Mouse (Mus musculus) small intestine, adult 2 months (tissue): ENCODE results near the gene Mamdc2. TPM values are rescaled to one million over a fixed set of nuclear protein-coding genes. Genes with fewer than 3 reads are reported as not detected.

Experiments used
- H3K27ac ChIP-seq: fragments of 200-500 bp; 2 replicates; pipeline ENCODE4 v1.5.1; 2012; ENCODE audit warnings: low read depth, low read length, control low read depth, inconsistent platforms; ENCODE audit not compliant: insufficient read depth
- H3K27me3 ChIP-seq: fragments of 200-500 bp; 2 replicates; pipeline ENCODE4 v1.6.1; 2012; ENCODE audit warnings: mild to moderate bottlenecking, moderate library complexity, low read length, inconsistent platforms; ENCODE audit not compliant: control insufficient read depth, insufficient read depth
- H3K36me3 ChIP-seq: fragments of 200-500 bp; 2 replicates; pipeline ENCODE4 v1.6.1; 2012; ENCODE audit warnings: mild to moderate bottlenecking, low read length, control low read depth, inconsistent platforms; ENCODE audit not compliant: control insufficient read depth, insufficient read depth
- H3K4me1 ChIP-seq: fragments of 200-500 bp; 2 replicates; pipeline ENCODE4 v1.6.1; 2012; ENCODE audit warnings: low read length, inconsistent platforms, mixed read lengths; ENCODE audit not compliant: control insufficient read depth, insufficient read depth, insufficient read length
- H3K4me3 ChIP-seq: fragments of 200-500 bp; 2 replicates; pipeline ENCODE4 v1.5.1; 2012; ENCODE audit warnings: low read depth, mild to moderate bottlenecking, control low read depth, inconsistent platforms, low read length, moderate library complexity
- CTCF ChIP-seq: fragments of 200-500 bp; IDR thresholded peaks from 2 replicates; pipeline ENCODE4 v1.5.1; 2012; ENCODE audit warnings: low read depth, mild to moderate bottlenecking, control low read depth, inconsistent platforms, low read length, moderate library complexity, mixed read lengths; ENCODE audit not compliant: insufficient replicate concordance, insufficient read length; ENCODE audit errors: extremely low read depth
- POLR2A ChIP-seq: fragments of 200-500 bp; IDR thresholded peaks from 2 replicates; pipeline ENCODE4 v1.6.1; 2012; ENCODE audit warnings: low read depth, mild to moderate bottlenecking, control low read depth, inconsistent platforms, low read length, moderate library complexity
- WGBS: fragments of 180-500 bp; shearing (Covaris S2); methylation state at CpG from one replicate; pipeline ENCODE4 v1.1.7; 2018; 5-methylcytosine and 5-hydroxymethylcytosine counted together
- polyA plus RNA-seq: library from polyadenylated mRNA; depleted of rRNA; stranded (reverse); fragments of >200 nt; gene quantifications from 2 replicates; pipeline ENCODE4 v1.2.3, GENCODE M21; 2012

Mamdc2 gene
- polyA plus RNA-seq, 1 experiment, result 1.8 TPM

GRCm38 (mm10) chr19:23467011-23467410, 18.8 kb upstream of the Mamdc2 start:
- no peak overlapping the region for H3K4me3 ChIP-seq
- no peak overlapping the region for H3K27ac ChIP-seq
- no peaks in the 10 kb centered on the region for H3K4me1 ChIP-seq
- TF ChIP-seq CTCF, result no peak
- TF ChIP-seq POLR2A, result no peak
- H3K36me3 ChIP-seq, result no peaks in the 10 kb centered on the region
- no peaks in the 10 kb centered on the region for H3K27me3 ChIP-seq
- WGBS, result 60% methylated on average over 2 of the region's 2 CpGs

GRCm38 (mm10) chr19:23457492-23457891, 9.2 kb upstream of the Mamdc2 start:
- WGBS, result 33% methylated on average over 4 of the region's 4 CpGs
- Histone ChIP-seq H3K36me3 (no peaks in the 10 kb centered on the region), H3K27ac (no peak overlapping the region), H3K4me3 (no peak overlapping the region), H3K27me3 (no peaks in the 10 kb centered on the region), H3K4me1 (no peaks in the 10 kb centered on the region)
- TF ChIP-seq POLR2A (no peak), CTCF (no peak)

GRCm38 (mm10) chr19:23451361-23451760, 3.1 kb upstream of the Mamdc2 start:
- H3K36me3 ChIP-seq, result no peaks in the 10 kb centered on the region

GRCm38 (mm10) chr19:23447221-23447987, 838 bp downstream of the Mamdc2 start:
- H3K4me1 ChIP-seq, result no peaks in the 10 kb centered on the region
- 0 out of 2 replicates have a peak overlapping the region, but pooled peaks have one; percentile 41 for H3K27ac ChIP-seq
- 1% methylated on average over 23 of the region's 23 CpGs for WGBS

More at GRCm38 (mm10) chr19:23451361-23451760, 3.1 kb upstream of the Mamdc2 start:
- no peak overlapping the region for H3K27ac ChIP-seq
- no peak for TF ChIP-seq CTCF
- TF ChIP-seq POLR2A, result no peak
- no peaks in the 10 kb centered on the region for H3K27me3 ChIP-seq
- H3K4me1 ChIP-seq, result no peaks in the 10 kb centered on the region
- H3K4me3 ChIP-seq, result no peak overlapping the region
- 51% methylated on average over 4 of the region's 4 CpGs for WGBS

GRCm38 (mm10) chr19:23444910-23445845, 3.1 kb downstream of the Mamdc2 start:
- Histone ChIP-seq H3K4me3 (no peak overlapping the region), H3K36me3 (no peaks in the 10 kb centered on the region), H3K27ac (no peak overlapping the region), H3K4me1 (no peaks in the 10 kb centered on the region), H3K27me3 (no peaks in the 10 kb centered on the region)
- 53% methylated on average over 7 of the region's 7 CpGs for WGBS
- TF ChIP-seq POLR2A, result no peak
- no peak for TF ChIP-seq CTCF

More at GRCm38 (mm10) chr19:23447221-23447987, 838 bp downstream of the Mamdc2 start:
- H3K36me3 ChIP-seq, result no peaks in the 10 kb centered on the region
- peak overlapping the region; percentile 62 for H3K4me3 ChIP-seq
- peak; percentile 17; the same call in 1 of the 2 replicates for TF ChIP-seq CTCF
- no peak for TF ChIP-seq POLR2A
- H3K27me3 ChIP-seq, result no peaks in the 10 kb centered on the region

GRCm38 (mm10) chr19:23435731-23436130, 12.5 kb downstream of the Mamdc2 start:
- TF ChIP-seq POLR2A (no peak), CTCF (no peak)
- 71% methylated on average over 4 of the region's 4 CpGs for WGBS

More at GRCm38 (mm10) chr19:23435731-23436130, 12.5 kb downstream of the Mamdc2 start:
- H3K4me3 ChIP-seq, result no peak overlapping the region
- H3K27me3 ChIP-seq, result no peaks in the 10 kb centered on the region
- no peaks in the 10 kb centered on the region for H3K36me3 ChIP-seq
- H3K4me1 ChIP-seq, result no peaks in the 10 kb centered on the region
- H3K27ac ChIP-seq, result no peak overlapping the region
